Mouse (Mus musculus) cerebellum, postnatal 4 days (tissue): ENCODE measurements around the gene Adcy9.

Experiments
- DNase-seq, 2 experiments: peaks; one replicate each; pipeline ENCODE4 v3.0.0; 2022; ENCODE audit warnings: low spot score in 2 of 2, mixed read lengths in 1 of 2

Gene Adcy9

DNA sequence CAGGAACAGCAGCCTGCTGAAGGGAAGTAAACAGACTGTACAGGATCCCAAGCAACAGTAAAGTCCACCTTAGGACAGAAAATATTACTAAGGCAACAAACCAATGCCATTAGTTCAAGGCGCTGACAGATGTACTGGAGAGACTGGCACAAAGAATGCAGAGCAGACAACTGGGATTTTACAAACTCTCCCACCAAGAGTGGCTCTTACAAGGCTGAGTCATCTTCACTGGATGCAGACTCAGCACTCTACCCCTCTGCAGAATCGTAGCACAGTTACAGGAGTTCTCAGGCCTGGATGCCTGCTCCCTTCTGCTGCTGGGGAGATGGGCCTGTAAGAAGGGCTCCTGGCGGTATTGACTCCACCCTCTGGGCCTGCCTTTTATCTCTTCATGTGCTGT is 99.4 kb downstream of the Adcy9 start:
- DNase-seq = no peak

DNA sequence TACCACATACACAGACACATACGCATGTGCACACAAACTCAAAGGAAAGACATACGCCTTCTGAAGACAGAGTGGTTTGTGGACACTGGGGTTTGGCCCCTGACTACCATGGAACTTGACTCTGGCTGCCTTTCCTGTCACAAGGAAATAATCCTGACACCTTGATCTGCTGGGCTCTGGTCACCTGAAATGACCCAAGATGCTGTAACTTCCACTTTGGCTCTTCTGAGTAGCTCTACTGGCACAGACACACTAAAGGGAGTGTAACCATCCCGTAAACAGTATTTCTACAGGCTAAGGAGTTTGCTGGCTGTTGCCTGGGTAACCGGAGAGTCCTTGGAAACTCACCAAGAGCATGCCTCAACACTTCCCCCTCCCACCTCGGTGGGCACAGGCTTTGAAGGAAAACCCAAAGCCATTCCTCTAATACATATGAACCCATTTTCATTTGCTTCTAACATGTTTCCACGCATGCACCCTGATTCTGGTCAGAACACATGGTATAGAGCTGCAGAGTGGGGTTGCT is 102.2 kb downstream of the Adcy9 start:
- peak in 1 of 2 experiments; percentile 13 for DNase-seq

DNA sequence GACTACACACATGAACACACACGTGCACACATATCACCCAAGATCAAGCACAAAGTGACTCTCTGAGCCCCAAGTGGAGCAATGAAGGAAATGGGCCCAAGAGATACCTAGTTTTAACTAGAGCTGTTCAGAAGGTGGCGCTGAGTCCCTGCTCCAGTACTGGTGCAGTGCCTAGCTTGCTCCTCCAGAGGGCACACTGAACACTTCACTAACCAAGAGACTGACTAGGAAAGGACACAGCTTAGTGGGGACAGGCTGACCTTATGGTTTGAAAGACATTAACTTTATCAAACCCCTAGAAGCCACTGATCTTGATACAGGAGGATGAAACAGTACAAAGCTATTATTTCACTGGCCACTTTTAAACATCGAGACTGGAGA is 104.2 kb downstream of the Adcy9 start:
- peak; percentile 49 to 79 for DNase-seq

DNA sequence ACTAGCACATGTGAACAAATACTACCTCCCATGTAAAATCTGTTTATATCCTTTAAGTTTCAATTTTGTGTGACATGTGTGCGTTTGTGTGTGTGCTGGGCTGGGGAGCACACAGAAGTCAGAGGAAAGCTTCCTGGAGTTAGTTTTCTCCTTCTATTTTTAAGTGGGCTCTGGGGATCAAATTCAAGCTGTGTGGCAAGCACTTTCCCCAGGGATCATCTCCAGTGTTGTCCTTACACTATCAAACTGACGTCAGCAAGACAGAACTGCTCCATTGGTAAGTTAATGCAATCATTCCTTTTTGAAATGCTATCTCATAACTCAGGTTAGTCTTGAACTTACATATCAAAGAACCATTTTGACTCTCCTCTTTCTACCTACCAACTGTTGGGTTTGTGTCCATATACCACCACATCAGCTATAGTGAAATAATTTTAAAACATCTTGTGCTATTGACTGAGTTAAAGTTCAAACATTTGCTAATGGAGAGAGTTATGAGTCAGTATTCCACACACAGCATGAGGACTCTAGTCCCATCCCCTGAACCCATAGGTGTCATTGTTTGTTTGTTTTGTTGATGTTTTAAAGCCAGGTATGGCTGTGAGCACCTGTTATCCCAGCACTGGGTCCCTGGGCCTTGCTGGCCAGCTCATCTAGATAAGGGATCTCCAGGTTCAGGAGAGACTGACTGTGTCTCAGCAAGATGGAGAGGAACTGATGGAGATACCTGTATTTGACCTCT is 104.8 kb downstream of the Adcy9 start:
- DNase-seq = no peak

DNA sequence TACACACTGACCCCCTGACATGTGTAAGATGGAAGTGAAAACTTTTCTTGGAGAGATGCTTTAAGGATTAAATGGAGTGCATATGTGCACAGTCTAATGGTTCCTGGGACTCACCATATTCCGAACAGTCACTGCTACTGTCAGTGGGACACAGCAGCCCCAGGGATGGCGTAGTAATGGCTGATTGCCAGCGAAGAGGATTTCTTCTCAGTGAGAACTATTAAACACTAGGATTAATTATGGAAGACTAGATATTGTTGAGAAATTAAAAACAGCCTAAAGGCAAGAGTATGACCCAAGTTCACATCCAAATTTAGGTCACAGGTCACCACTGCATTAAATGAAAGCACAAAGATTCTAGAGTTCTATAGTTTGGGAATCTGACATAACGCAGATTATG is 105.4 kb downstream of the Adcy9 start:
- no peak for DNase-seq

DNA sequence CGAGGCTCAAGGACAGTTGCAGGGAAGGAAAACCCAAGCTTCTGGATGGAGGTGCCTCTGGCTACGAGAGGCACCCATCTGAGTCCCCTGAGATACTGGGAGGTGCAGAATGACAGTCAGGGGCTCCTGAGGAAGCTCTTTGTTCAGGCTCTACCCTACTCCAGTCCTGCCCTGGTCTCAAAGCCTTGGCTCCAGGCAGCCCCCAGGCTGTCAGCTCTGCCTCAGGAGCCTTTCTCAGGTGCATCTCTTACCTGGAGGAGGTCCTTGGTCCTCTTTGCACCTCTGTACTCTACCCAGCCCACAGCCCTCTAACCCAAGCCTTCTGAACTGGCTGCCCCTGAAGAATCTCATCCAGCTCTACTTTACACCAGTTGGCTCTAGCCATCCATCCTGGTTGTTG is 108.3 kb downstream of the Adcy9 start:
- DNase-seq = no peak

DNA sequence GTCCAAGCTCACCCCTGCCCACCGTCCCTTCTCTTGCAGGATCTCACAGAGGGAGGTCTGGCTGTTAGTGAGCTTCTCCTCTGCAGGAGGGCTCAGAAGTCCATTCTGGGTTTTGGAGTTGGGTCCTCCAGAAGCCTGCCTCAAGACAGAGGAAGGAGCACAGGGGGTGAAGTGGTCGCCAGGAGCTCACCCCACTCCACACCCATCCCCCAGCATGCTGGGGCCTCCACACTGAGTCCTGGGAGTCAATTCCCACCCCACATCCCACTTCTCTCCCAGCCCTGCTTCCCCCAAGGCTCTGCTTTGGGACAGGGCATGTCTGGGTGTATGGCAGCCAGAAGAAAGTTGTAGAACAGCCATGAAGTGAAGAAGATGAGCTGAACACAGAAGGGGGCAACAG is 108.7 kb downstream of the Adcy9 start:
- no peak for DNase-seq

DNA sequence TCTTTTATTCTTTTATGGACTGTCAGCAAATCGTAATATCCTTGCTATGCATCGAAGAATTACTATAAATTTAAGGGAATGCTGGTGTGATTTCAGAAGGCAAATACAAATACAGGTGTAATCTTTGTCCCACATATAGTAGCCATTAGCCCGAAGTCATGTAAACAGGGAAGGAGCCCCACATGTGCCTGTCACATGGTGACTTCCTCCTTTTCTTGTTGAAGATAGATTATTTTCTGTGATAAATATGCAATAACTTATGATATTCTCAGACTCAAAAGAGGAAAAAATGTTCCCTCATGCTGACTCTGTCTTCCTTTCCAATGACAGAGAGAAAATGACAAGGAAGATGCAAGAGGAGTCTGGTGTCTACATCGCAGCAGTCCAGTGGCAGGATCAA is 112.5 kb downstream of the Adcy9 start:
- DNase-seq = no peak

DNA sequence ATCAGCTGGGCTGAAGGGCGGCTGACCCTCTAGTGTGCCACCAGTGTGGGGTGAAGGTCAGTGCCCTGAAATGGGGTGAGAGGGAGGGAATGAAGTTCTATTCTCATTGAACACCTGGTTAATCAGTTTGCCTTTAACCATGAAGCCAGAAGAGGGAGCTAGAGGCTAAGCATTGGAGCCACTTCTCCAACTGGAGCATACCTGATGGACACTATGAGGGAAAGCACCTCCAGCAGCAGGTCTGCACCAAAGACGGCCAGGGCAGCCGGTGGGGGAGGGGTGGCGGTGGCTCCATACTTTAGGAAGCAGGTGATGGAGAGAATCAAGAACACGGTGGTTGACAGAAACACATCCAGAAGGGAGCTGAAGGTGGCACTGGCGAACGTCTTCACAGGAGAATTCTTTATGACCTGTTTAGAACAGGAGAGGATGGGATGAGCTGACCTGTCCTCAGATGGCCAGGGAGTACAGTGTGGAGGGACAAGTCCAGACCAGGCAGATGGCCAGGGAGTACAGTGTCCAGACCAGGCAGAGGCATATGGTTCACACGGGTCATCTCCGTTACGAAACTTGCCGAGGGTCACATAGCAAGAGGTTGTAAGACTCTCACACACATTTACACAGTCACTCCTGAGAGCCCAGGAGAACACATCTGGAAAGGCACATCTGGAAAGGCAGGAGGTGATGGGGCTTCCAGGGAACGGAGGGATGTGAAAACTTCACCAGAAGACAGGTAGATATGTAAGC is 115.9 kb downstream of the Adcy9 start:
- peak in 1 of 2 experiments; percentile 15 for DNase-seq

DNA sequence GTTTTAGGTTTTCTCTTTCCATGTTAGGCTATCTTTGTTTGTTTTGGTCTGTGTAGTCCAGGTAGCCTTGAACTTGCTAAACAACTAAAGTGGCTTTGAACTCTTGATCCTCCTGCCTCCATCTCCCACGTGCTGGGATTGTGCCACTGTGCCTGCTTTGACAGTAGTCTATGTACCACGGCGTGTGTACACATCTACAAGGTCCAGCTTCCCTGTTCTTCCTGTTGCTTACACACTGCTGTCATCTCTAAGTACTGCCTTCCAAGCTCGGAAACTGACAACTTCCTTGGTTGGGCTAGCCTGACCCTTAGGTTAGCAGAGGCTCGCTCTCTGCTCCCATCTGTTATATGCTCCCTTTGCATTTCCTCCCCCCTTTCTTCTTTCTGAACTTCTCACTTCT is 116.7 kb downstream of the Adcy9 start:
- DNase-seq = no peak

DNA sequence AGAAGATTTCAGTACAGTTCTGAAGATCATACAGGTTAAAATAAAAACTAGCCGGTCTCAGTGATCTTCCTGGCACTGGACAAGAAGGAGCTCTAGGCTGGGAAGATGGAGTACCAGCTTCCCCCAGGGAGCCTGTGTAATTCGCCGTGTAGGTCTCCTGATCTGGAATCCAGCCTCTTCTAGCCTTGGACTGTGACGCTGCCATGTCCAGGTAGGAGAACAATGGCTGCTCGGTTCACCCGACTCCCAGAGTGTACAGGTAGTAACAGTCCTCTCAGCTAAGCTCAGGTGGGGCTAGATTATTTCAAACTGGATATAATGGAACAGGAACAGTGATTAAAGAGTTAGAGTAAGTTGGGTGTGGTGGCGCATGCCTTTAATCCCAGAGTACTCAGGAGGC is 120.0 kb downstream of the Adcy9 start:
- no peak for DNase-seq

DNA sequence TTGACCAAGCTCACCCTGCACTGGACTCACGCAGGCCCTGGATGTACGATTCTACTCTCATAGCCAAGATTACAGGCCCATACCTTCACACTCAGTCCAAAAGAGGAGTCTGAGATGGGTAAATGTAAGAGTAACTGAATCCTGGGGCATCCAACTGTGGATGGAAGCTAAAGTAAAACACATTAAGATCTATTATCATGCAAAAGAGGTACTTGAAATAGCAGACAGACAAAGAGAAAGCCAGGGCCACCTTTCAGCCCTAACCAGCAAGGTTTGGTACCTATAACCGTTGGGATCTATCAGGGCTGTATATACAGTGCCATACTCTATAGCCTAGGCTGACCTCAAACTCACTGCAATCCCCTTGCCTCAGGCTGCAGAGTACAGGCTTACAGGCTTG is 127.0 kb downstream of the Adcy9 start:
- no peak for DNase-seq

DNA sequence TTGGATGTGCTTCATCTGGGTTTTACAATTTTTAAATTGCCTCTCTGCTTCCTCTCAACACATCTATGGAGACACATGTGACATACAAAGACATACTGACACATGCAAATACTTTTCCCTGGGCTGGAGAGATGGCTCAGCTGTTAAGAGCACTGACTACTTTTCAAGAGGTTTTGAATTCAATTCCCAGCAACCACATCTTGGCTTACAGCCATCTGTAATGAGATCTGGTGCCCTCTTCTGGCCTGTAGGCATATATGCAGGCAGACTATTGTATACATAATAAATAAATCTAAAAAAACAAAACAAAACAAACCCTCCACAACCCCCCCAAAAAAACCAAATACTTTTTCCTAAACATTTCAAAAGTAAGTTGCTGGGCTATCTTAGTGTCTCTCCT is 130.8 kb downstream of the Adcy9 start:
- DNase-seq = no peak

DNA sequence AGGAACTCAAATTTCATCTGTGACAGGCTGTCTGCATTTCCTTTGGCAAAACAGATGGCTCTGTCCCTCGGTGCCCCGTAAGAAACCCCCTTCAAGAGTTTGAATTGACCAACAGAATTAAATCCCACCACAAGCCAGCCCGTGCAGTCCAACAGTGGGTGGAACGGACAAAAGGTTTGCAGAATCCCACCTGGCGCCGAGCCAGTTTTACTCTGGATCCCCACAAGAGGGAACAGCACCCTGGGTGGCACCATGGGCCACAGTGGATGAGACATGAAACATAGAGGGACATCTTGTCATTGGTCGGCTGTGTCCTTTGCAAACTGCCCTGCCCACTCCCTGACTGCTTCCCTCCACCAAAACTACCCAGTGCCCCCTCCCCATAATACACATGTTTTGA is 133.7 kb downstream of the Adcy9 start:
- DNase-seq = no peak

DNA sequence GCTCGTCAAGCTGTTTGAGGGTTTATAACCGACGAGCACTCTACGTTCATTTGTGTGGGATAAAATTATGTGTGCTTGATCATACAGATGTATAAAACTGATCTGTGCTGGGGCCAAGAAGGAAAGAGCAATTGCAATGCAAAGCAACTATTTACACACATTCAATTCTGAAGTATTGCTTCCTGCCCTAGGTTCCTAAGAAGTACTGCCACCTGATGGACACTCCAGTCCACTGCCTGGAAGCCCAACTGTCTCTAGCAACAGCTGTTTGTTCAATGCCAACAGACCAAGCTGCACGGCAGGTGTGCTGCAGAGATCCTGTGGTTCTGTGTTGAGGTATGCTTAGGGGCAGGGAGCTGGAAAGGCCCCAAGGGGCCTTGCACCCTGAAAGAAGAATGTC is 135.0 kb downstream of the Adcy9 start:
- peak in 1 of 2 experiments; percentile 12 for DNase-seq

DNA sequence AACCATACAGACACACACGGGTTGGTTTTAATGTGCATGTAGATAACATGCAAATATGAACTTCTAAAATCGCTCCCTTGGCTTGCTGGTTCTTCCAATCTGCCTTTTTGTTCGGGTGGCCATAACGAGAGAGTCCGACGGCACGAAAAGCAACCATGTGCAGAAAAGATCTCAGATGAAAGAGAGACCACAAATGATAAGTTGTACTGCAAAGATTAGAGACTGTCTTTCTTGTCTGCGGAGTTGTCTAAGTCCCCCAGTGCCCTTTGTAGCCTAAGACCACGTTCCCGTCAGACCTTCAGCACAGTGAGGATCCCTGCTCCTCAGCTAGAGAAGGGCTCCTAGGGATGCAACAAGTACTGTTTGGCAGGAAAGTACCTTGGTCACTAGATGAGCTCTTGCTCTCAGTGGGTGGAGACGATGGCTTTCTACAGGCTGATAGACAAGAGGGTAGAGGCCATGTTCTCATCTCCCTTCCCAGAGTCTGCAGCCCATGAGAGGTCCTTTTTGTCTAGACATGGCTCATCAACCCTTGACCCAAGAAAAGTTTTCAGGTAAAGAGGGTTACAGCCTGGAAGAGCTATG is 136.9 kb downstream of the Adcy9 start:
- DNase-seq = no peak

DNA sequence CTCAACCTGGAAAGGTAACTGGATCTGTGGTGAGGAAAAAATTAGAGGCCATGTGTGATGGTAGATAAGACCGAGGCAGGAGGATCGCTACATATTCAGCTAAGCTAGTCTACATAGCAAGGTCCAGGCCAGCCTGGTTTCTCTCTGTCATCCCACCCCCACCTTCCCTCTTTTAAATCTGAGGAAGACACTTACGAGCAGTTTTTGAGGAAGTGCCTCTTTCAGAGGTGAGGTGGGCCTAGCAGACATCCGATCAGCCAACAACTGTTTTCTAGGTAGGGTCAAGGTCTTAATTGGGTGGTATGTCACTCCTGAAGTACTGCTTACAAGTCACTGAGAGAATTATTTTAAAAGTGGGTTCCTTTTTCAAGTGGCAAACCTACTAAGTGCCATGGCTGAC is 138.8 kb downstream of the Adcy9 start:
- DNase-seq = no peak

DNA sequence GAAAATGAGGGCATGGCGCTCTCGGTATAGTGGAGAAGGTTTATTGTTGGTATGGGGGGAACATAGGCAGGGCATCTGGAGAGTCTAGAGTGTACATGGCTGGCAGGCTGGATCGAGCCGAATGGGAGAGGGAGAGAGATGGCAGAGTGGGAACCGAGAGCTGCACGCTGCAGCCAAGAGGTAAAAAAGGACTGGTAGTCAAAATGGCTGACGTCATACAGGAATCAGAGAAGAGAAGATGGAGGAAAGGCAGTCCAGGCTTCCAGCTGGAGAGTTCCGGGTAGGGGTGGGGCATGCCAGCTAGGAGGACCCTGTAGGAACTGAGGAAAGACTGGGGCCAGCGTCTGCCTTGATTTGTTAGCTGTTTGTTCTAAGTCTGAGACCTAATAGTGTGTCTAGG is 139.3 kb downstream of the Adcy9 start:
- no peak for DNase-seq

DNA sequence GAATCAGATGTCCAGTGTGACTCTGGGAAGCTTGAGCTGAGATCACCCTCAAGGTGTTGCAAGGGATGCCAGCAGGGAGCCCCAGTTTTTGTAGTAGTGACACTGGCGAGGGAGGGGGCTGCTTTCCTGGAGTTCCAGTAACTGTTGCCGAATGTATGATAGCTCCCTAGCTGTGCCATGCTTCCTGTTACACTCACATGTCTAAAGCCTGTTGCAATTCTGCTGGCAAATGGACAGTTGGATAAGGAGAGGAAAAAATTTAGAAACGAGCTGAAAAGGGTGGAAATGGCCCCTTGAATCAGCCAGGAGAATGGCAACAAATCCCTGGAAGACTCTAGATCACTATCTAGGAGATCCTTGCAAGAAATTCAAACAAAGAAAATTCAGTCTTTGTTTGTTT is 140.7 kb downstream of the Adcy9 start:
- no peak for DNase-seq

DNA sequence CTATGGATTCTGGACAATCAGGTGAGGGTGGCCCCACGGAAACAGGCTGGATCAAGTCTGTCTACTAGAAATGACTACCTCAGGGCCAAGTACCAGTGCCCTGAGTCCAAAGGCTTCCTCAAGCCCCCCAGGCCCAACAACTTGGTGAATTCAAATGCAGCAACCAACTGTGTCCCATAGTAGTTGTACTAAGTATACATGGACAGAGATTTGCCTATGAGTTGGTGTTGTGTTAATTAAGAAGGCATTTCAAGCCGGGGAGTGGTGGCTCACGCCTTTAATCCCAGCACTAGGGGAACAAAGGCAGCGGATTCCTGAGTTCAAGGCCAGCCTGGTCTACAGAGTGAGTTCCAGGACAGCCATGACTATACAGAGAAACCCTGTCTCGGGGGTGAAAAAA is 143.7 kb downstream of the Adcy9 start:
- DNase-seq = no peak

DNA sequence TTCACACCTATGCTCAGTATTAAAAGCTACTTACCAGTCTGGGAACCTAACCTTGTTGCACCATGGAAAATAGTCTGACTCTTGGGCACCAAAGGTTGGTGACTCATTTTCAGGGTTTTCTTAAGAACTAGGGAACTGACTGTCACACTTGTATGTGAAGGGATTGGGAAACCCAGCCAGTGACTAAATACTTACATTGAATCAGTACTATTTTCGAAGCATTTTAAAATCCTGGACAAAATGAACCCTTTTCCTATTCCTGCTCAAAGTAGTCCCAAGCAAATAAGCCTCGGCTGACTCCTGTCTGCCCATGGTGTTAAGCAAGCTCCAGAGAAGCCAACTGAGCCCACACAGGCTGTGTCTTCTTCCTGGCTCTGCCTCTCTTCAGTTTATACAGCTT is 144.1 kb downstream of the Adcy9 start:
- no peak for DNase-seq

DNA sequence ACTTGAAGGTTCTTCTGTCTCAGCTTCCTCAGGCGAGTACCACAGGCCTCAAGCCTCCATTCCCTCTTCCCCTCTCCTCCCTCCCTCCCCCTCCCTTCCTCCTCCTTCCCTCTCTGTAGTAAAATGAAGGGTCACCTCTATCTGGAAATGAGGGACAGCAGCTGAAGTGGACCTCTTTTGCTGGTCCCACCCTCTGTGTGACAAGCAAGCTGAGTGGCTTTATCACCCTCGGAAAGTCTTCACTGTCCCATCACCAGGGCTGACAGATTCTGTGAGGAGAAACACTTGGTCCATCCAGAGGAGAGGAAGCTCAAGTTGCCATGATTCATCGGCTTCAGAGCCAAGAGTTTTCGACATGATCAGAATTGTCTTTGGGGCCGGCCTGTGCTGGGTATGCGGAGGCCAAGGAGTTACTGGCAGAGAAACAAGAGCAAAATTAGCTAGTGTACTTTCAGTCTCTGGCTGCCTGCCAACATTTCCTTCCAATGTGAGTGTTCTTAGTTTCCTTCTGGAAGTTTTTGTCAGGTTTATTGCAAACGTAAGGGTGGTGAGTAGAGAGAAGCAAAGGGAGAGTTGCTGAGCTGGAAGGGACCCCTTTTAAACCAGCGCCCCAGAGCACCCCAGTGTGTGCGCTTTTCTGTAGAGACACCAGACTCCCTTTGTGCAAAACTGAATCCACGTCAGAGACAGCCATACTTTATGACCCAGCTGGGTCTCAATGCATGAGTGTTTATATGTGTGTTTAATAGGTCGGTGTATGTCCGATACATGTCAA is 146.4 kb downstream of the Adcy9 start:
- DNase-seq = peak in 1 of 2 experiments; percentile 25
